Mouse (Mus musculus) heart, postnatal 0 days (tissue): ENCODE results near the gene Cpm. TPM values are rescaled to one million over a fixed set of nuclear protein-coding genes. Genes with fewer than 3 reads are reported as not detected.

Experiments used
- ATAC-seq: fragments of 200-750 bp; cut with Nextera tagmentation; 2 replicates; pipeline ENCODE4 v1.8.0; 2017; ENCODE audit warnings: low read depth, moderate number of reproducible peaks, moderate library complexity; ENCODE audit not compliant: insufficient read depth
- DNase-seq: peaks from one replicate; pipeline ENCODE4 v3.0.0-alpha.2; 2016; ENCODE audit warnings: low spot score
- H3K27ac ChIP-seq: fragments of 300-500 bp; sonication (generic); 2 replicates; pipeline ENCODE4 v1.5.1; 2014; ENCODE audit warnings: low read depth, mild to moderate bottlenecking
- H3K27me3 ChIP-seq: fragments of 300-500 bp; sonication (generic); 2 replicates; pipeline ENCODE4 v1.6.1; 2014; ENCODE audit warnings: low read length, mixed read lengths; ENCODE audit not compliant: control insufficient read depth, insufficient read depth
- H3K36me3 ChIP-seq: fragments of 300-500 bp; sonication (generic); replicated peaks from 2 replicates; pipeline ENCODE4 v1.6.1; 2014; ENCODE audit warnings: low read length, mixed read lengths; ENCODE audit not compliant: control insufficient read depth, insufficient read depth
- H3K4me1 ChIP-seq: fragments of 300-500 bp; sonication (generic); 2 replicates; pipeline ENCODE4 v1.6.1; 2014; ENCODE audit warnings: antibody characterized with exemption; ENCODE audit not compliant: control insufficient read depth, insufficient read depth
- H3K4me2 ChIP-seq: fragments of 300-500 bp; sonication (generic); 2 replicates; pipeline ENCODE4 v1.6.1; 2014; ENCODE audit warnings: low read depth, mild to moderate bottlenecking, low read length, moderate library complexity
- H3K4me3 ChIP-seq: fragments of 300-500 bp; sonication (generic); 2 replicates; pipeline ENCODE4 v1.5.1; 2014; ENCODE audit warnings: low read depth, low read length
- H3K9ac ChIP-seq: fragments of 300-500 bp; sonication (generic); replicated peaks from 2 replicates; pipeline ENCODE4 v1.6.1; 2014; ENCODE audit warnings: low read depth, low read length, mixed read lengths
- H3K9me3 ChIP-seq: fragments of 300-500 bp; sonication (generic); replicated peaks from 2 replicates; pipeline ENCODE4 v1.6.1; 2016; ENCODE audit warnings: low read length; ENCODE audit not compliant: control insufficient read depth
- CTCF ChIP-seq: IDR thresholded peaks from 2 replicates; pipeline ENCODE4 v1.5.1; 2016; ENCODE audit warnings: antibody characterized with exemption, control low read depth, low read depth
- EP300 ChIP-seq: IDR thresholded peaks from 2 replicates; pipeline ENCODE4 v1.6.1; 2016; ENCODE audit warnings: antibody characterized with exemption, low read depth
- WGBS: fragments of 180-500 bp; shearing (Covaris S2); extraction: QIAGEN DNeasy Blood & Tissue Kit; methylation state at CpG from one replicate; pipeline ENCODE4 v1.1.7; 2014; 5-methylcytosine and 5-hydroxymethylcytosine counted together
- polyA plus RNA-seq: library from polyadenylated mRNA; unstranded; fragments of >200 nt; fragmentation: Nextera tagmentation; extraction: Ambion mirVana; gene quantifications from 2 replicates; pipeline ENCODE4 v1.2.1, GENCODE M21; 2015
- total RNA-seq: library from RNA; depleted of rRNA; stranded (reverse); fragments of >200 nt; gene quantifications from 2 replicates; pipeline ENCODE4 v1.2.3, GENCODE M21; 2014; ENCODE audit warnings: low replicate concordance

Cpm gene
- total and polyA plus RNA-seq, 2 experiments from 2014 or later = 0.53 to 2.0 TPM

DNA sequence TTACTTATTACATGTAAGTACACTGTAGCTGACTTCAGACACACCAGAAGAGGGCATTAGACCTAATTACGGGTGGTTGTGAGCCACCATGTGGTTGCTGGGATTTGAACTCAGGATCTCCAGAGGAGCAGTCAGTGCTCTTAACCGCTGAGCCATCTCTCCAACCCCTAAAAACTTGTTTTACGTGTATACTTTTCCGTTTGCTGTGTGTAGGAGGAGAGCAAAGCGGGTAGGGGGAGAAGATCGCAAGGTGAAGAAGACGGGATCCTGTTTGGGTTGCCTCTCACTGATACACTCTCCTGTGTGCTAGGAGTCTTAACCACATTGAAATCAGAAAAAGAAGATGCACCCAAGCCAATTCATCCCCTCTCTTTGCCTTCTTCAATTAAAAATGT, 24.5 kb downstream of the Cpm start:
- no peak for DNase-seq
- Histone ChIP-seq H3K4me1 (no peaks in the 10 kb centered on the region), H3K9me3 (no peaks in the 10 kb centered on the region), H3K9ac (no peak overlapping the region), H3K4me2 (no peak overlapping the region), H3K36me3 (no peaks in the 10 kb centered on the region), H3K27me3 (no peaks in the 10 kb centered on the region), H3K4me3 (no peak overlapping the region), H3K27ac (no peak overlapping the region)
- ATAC-seq = no peak
- 87% methylated on average over 7 of the region's 7 CpGs for WGBS
- TF ChIP-seq CTCF (no peak), EP300 (no peak)

DNA sequence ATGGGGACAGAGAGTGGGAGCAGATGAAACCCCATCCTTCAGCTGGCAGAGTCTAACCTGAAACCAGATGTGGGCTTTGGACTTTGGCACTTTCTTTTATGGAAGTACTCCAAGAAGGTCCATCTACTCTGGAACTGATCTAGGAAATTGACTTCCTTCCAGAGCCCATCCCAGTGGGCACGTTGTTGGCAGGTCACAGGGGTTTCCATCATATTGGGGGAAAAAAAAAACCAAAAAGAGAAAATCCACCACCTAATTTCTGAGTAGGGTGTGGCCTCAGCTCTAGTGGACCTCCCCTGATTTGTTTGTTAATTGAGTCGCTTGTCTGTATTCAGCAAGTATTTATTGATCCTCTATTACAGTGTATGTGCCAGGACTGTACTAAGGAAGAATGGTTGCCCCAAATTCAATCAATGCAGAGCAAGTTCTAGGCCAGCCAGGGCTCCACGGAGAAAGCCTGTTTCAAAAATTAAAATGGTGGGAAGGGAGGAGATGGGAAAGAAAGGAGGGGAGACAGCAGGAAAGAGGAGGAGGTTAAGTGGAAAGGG, 25.4 kb downstream of the Cpm start:
- Histone ChIP-seq H3K27ac (no peak overlapping the region), H3K27me3 (no peaks in the 10 kb centered on the region), H3K4me3 (no peak overlapping the region), H3K4me2 (no peak overlapping the region), H3K9ac (no peak overlapping the region), H3K9me3 (no peaks in the 10 kb centered on the region), H3K4me1 (no peaks in the 10 kb centered on the region), H3K36me3 (no peaks in the 10 kb centered on the region)
- ATAC-seq = no peak
- WGBS = 82% methylated on average over 3 of the region's 3 CpGs
- no peak for DNase-seq
- TF ChIP-seq EP300 (no peak), CTCF (no peak)

DNA sequence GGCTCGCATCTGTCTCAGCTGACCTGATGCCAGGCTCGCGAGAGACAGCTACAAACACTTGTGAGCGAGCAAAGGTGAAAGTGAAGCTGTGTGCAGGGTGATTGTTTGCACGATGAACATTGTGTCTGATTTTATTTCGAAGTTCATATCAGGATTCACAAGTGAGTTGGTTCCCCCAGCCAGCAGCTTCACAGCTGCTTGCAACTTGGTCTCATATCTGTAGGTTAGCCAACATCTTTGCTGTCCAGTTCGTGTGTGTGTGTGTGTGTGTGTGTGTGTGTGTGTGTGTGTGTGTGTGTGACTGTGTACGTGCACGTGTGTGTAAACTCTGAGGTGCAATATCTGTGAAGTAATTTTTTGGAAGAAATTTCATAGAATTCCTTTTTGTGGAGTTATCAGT, 26.2 kb downstream of the Cpm start:
- no peaks in the 10 kb centered on the region for H3K27me3 ChIP-seq
- no peak overlapping the region for H3K9ac ChIP-seq
- TF ChIP-seq EP300 (no peak), CTCF (no peak)
- H3K4me3 ChIP-seq = no peak overlapping the region
- no peaks in the 10 kb centered on the region for H3K9me3 ChIP-seq
- H3K4me2 ChIP-seq = no peak overlapping the region
- H3K4me1 ChIP-seq = no peaks in the 10 kb centered on the region
- DNase-seq (no peak), ATAC-seq (no peak)
- H3K36me3 ChIP-seq = no peaks in the 10 kb centered on the region
- WGBS = 79% methylated on average over 9 of the region's 9 CpGs
- no peak overlapping the region for H3K27ac ChIP-seq

DNA sequence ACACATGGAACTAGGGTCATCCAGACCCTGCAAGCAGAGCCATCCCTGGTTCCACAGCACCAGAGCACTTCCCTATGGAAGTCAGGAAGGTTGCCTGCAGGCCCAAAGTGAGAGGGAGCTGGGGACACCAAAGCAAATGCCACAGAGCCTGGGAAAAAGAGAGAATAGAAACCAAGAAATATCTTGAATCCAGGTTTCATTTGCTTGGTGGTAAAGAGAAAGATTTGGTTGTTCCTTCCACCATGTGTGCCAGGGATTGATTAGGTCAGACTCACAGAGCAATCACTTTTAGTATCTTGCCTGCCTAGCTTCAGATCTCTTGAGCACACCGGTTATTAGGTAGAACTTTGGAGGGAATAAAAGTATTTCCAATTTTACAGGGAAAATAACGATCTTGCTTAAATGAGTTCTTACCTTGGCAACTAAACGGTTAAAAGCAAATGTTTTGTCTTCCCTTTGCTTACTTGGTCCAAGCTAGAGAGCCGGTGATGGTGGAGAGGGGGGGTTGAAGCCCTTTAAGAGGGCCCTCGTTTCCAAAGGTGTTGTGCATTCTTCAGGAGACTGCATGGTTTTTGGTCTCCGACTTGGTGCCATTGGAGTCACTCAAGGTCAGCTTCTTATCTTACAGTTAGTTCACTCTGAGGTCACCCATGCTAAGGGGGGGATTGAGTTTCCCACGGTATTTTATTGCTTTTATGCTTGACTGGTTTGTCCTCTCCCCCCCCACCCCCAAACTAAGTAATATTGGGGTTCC, 26.8 kb downstream of the Cpm start:
- no peak for DNase-seq
- no peak for ATAC-seq
- H3K4me1 ChIP-seq = no peaks in the 10 kb centered on the region
- H3K36me3 ChIP-seq = no peaks in the 10 kb centered on the region
- H3K9me3 ChIP-seq = no peaks in the 10 kb centered on the region
- H3K9ac ChIP-seq = no peak overlapping the region
- no peak overlapping the region for H3K27ac ChIP-seq
- H3K4me3 ChIP-seq = no peak overlapping the region
- H3K4me2 ChIP-seq = no peak overlapping the region
- no peak for TF ChIP-seq CTCF
- no peak for TF ChIP-seq EP300
- no peaks in the 10 kb centered on the region for H3K27me3 ChIP-seq
- WGBS = 42% methylated on average over 7 of the region's 7 CpGs

DNA sequence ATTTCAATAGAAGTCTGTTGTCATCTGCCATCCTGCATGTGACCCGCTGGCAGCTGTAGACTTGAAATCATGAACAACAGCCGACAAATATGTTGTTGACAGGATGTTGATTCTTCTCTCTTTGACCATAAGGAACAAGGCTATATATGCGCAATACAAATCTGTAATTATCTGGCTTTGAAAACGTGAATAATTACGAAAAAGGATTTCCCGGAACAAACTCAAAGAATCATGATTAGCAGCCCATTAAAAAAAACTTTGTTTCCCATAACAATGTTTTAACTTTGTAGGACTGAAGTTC, 27.3 kb downstream of the Cpm start:
- no peak for ATAC-seq
- no peak overlapping the region for H3K27ac ChIP-seq
- WGBS = 74% methylated on average over 6 of the region's 6 CpGs

More for the DNA sequence above, 27.3 kb downstream of the Cpm start:
- TF ChIP-seq CTCF (no peak), EP300 (no peak)
- Histone ChIP-seq H3K4me3 (no peak overlapping the region), H3K4me1 (no peaks in the 10 kb centered on the region), H3K9me3 (no peaks in the 10 kb centered on the region), H3K36me3 (no peaks in the 10 kb centered on the region), H3K27me3 (no peaks in the 10 kb centered on the region), H3K9ac (no peak overlapping the region), H3K4me2 (no peak overlapping the region)
- no peak for DNase-seq
